Mouse (Mus musculus): ENCODE measurements around the gene Ppp4c. TPM values are rescaled to one million over a fixed set of nuclear protein-coding genes. Genes with fewer than 3 reads are reported as not detected.

The Ppp4c gene
- polyA plus RNA-seq, 1 experiment: 199 TPM

DNA sequence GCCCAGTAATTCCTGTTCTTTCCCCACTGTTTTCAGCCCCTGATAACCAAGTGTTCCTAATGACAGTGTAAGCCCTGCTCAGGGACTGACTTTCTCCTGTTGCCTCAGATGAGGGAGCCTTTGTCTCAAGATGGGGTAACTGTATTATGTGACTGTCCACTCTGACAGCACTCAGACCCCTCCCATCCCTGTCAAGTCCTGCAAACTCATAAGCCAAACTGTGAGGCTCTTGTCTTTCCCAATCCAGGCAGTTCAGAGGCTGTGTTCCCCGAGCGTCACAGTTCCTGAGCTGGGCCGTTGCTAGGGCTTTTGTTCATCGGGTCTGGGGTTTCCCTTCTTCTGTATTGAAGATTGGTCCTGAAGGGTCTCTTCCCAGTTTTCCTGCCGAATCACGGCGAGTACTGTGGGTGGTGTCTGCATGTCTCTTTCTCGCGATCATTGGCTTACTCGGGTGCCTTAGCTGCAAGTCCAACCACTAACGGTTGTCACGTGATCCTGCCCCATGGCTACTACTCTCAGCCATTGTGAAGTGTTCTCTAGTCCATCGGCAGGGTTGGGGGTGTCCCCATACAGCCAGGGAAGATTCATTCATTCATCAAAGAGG is 52.1 kb downstream of the Ppp4c start:
- Histone ChIP-seq H3K27me3 (ENCODE audit: control insufficient read depth, insufficient read depth, low read length) (no peaks in the 10 kb centered on the region), H3K36me3 (ENCODE audit: control insufficient read depth, insufficient read depth, low read length) (no peaks in the 10 kb centered on the region), H3K4me1 (ENCODE audit: control insufficient read depth, insufficient read depth, insufficient read length, low read length) (no peaks in the 10 kb centered on the region), H3K27ac (ENCODE audit: insufficient read depth, low read depth, low read length) (no peak overlapping the region), H3K4me3 (ENCODE audit: low read depth, low read length) (no peak overlapping the region)
- 80% methylated on average over 13 of the region's 13 CpGs for WGBS
- no peak for TF ChIP-seq CTCF (IDR thresholded peaks at IDR 0.05; ENCODE audit: extremely low read depth, insufficient read length, insufficient replicate concordance, low read depth, low read length)
- no peak for TF ChIP-seq POLR2A (IDR thresholded peaks at IDR 0.05; ENCODE audit: low read depth, low read length)

DNA sequence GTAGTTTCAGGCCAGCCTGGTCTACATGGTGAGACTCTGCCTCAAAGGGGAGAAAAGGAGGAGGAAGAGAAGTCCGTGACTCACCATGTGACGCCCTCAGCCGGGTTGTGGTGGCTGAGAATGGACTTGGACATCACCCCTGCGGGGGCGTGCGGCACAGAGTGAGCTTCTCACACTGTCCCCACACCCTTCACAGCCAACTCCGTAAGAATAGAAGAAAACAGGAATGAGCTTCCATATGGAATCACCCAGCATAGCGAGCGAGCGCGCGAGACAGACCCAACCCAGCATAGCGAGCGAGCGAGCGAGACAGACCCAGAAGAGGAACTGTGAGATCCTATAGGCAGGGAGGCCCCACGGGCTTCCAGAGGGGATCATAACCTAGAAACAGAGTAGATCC is 52.7 kb downstream of the Ppp4c start:
- 87% methylated on average over 17 of the region's 17 CpGs for WGBS
- Histone ChIP-seq H3K4me1 (ENCODE audit: control insufficient read depth, insufficient read depth, insufficient read length, low read length) (no peaks in the 10 kb centered on the region), H3K4me3 (ENCODE audit: low read depth, low read length) (no peak overlapping the region), H3K27me3 (ENCODE audit: control insufficient read depth, insufficient read depth, low read length) (no peaks in the 10 kb centered on the region), H3K36me3 (ENCODE audit: control insufficient read depth, insufficient read depth, low read length) (no peaks in the 10 kb centered on the region), H3K27ac (ENCODE audit: insufficient read depth, low read depth, low read length) (no peak overlapping the region)
- TF ChIP-seq CTCF (IDR thresholded peaks at IDR 0.05; ENCODE audit: extremely low read depth, insufficient read length, insufficient replicate concordance, low read depth, low read length): no peak

DNA sequence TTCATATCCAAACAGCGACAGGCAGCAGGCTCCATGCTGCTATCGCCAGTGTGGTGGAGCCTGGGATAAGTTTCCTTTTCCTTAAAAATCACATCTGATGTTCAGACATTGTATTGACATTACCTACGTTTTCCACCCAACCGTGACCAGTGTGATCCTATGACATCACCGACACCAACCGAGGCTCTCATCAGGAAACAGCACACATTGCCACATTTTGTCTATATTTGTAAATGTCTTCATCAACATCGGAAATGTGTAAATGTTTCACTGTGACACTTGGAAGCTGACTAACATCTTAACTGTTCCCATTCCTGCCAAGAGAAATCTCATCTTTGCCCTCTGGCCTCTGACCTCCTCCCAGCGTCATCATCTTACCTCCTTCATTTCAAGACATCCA is 56.2 kb downstream of the Ppp4c start:
- Histone ChIP-seq H3K36me3 (ENCODE audit: control insufficient read depth, insufficient read depth, low read length) (no peaks in the 10 kb centered on the region), H3K27ac (ENCODE audit: insufficient read depth, low read depth, low read length) (no peak overlapping the region), H3K27me3 (ENCODE audit: control insufficient read depth, insufficient read depth, low read length) (no peaks in the 10 kb centered on the region), H3K4me3 (ENCODE audit: low read depth, low read length) (no peak overlapping the region), H3K4me1 (ENCODE audit: control insufficient read depth, insufficient read depth, insufficient read length, low read length) (no peaks in the 10 kb centered on the region)
- 79% methylated on average over 8 of the region's 8 CpGs for WGBS
- TF ChIP-seq POLR2A (IDR thresholded peaks at IDR 0.05; ENCODE audit: low read depth, low read length) (no peak), CTCF (IDR thresholded peaks at IDR 0.05; ENCODE audit: extremely low read depth, insufficient read length, insufficient replicate concordance, low read depth, low read length) (no peak)

Other genes with a start within 250 kb of the Ppp4c start
- gene Eif3c, start 226.1 kb downstream of the Ppp4c start, polyA plus RNA-seq (2012; rRNA removed): 37.3 and 79.1 TPM in 2 replicates
- gene Apobr, start 207.6 kb downstream of the Ppp4c start, polyA plus RNA-seq (2012; rRNA removed): 2.3 TPM in 2 replicates
- 24.9 and 55.7 TPM in 2 replicates for gene Cln3, start 206.7 kb downstream of the Ppp4c start, polyA plus RNA-seq (2012; rRNA removed)
- gene Il27, start 197.6 kb downstream of the Ppp4c start, polyA plus RNA-seq (2012; rRNA removed): 0.15 and 0.51 TPM in 2 replicates
- gene Nupr1, start 161.6 kb downstream of the Ppp4c start, polyA plus RNA-seq (2012; rRNA removed): 32.5 and 97.9 TPM in 2 replicates
- gene Sgf29, start 143.2 kb downstream of the Ppp4c start, polyA plus RNA-seq (2012; rRNA removed): 16.7 and 23.9 TPM in 2 replicates
- 5.0 and 7.4 TPM in 2 replicates for gene Sult1a1, start 116.1 kb downstream of the Ppp4c start, polyA plus RNA-seq (2012; rRNA removed)
- gene Bola2, start 97.1 kb downstream of the Ppp4c start, polyA plus RNA-seq (2012; rRNA removed): 35.8 and 40.6 TPM in 2 replicates
- 7.9 and 16.0 TPM in 2 replicates for gene Slx1b, start 96.7 kb downstream of the Ppp4c start, polyA plus RNA-seq (2012; rRNA removed)
- gene Coro1a, start 84.7 kb downstream of the Ppp4c start, polyA plus RNA-seq (2012; rRNA removed): 114 and 157 TPM in 2 replicates
- gene Mapk3, start 32.9 kb downstream of the Ppp4c start, polyA plus RNA-seq (2012; rRNA removed): 208 and 472 TPM in 2 replicates
- gene Gdpd3, start 26.2 kb downstream of the Ppp4c start, polyA plus RNA-seq (2012; rRNA removed): 5.0 and 24.4 TPM in 2 replicates
- 153 and 244 TPM in 2 replicates for gene Ypel3, start 15.5 kb downstream of the Ppp4c start, polyA plus RNA-seq (2012; rRNA removed)
- 1.4 and 2.4 TPM in 2 replicates for gene Tbx6, start 11.0 kb downstream of the Ppp4c start, polyA plus RNA-seq (2012; rRNA removed)
- gene Fam57b, start 5.2 kb upstream of the Ppp4c start, polyA plus RNA-seq (2012; rRNA removed): 2.2 and 4.1 TPM in 2 replicates
- gene 4930451I11Rik, start 39.1 kb upstream of the Ppp4c start, polyA plus RNA-seq (2012; rRNA removed): not detected in 2 replicates
- not detected in 2 replicates for gene Doc2a, start 54.9 kb upstream of the Ppp4c start, polyA plus RNA-seq (2012; rRNA removed)
- 1.3 and 3.6 TPM in 2 replicates for gene Hirip3, start 69.5 kb upstream of the Ppp4c start, polyA plus RNA-seq (2012; rRNA removed)
- 16.5 and 42.8 TPM in 2 replicates for gene Ino80e, start 69.9 kb upstream of the Ppp4c start, polyA plus RNA-seq (2012; rRNA removed)
- 42.3 and 77.4 TPM in 2 replicates for gene Taok2, start 92.2 kb upstream of the Ppp4c start, polyA plus RNA-seq (2012; rRNA removed)
- 51.5 and 143 TPM in 2 replicates for gene Tmem219, start 130.4 kb upstream of the Ppp4c start, polyA plus RNA-seq (2012; rRNA removed)
- 9.1 and 18.8 TPM in 2 replicates for gene Kctd13, start 136.4 kb upstream of the Ppp4c start, polyA plus RNA-seq (2012; rRNA removed)
- gene Asphd1, start 157.1 kb upstream of the Ppp4c start, polyA plus RNA-seq (2012; rRNA removed): 0.18 and 0.19 TPM in 2 replicates
- gene Sez6l2, start 158.1 kb upstream of the Ppp4c start, polyA plus RNA-seq (2012; rRNA removed): 1.3 and 2.6 TPM in 2 replicates
- 157 and 467 TPM in 2 replicates for gene Cdipt, start 183.4 kb upstream of the Ppp4c start, polyA plus RNA-seq (2012; rRNA removed)
- 0.15 and 0.74 TPM in 2 replicates for gene Cdiptos, start 183.6 kb upstream of the Ppp4c start, polyA plus RNA-seq (2012; rRNA removed)
- 148 and 353 TPM in 2 replicates for gene Mvp, start 222.1 kb upstream of the Ppp4c start, polyA plus RNA-seq (2012; rRNA removed)
- gene Pagr1b, start 224.0 kb upstream of the Ppp4c start, polyA plus RNA-seq (2012; rRNA removed): 0.76 and 2.9 TPM in 2 replicates
- 1.6 and 3.7 TPM in 2 replicates for gene Pagr1a, start 224.9 kb upstream of the Ppp4c start, polyA plus RNA-seq (2012; rRNA removed)
- 9.5 and 26.4 TPM in 2 replicates for gene Gm42742, start 228.6 kb upstream of the Ppp4c start, polyA plus RNA-seq (2012; rRNA removed)
- gene Prrt2, start 228.7 kb upstream of the Ppp4c start, polyA plus RNA-seq (2012; rRNA removed): 1.3 and 2.7 TPM in 2 replicates
- 103 and 248 TPM in 2 replicates for gene Maz, start 234.5 kb upstream of the Ppp4c start, polyA plus RNA-seq (2012; rRNA removed)
- gene Kif22, start 250.0 kb upstream of the Ppp4c start, polyA plus RNA-seq (2012; rRNA removed): 3.7 and 5.8 TPM in 2 replicates

Data from small intestine, adult 2 months (tissue).